Mouse (Mus musculus) ES-Bruce4 (cell line): ENCODE data around the gene Hps4. TPM values are rescaled to one million over a fixed set of nuclear protein-coding genes. Genes with fewer than 3 reads are reported as not detected.
"Not testable (repeated sequence)": the region's sequence is repeated elsewhere in the genome, so short reads cannot be mapped to it uniquely, and the experiment has no call there.

Source experiments
- H3K27ac ChIP-seq: 2 replicates; pipeline ENCODE4 v1.5.1; 2012; ENCODE audit warnings: low read length, inconsistent platforms; ENCODE audit not compliant: insufficient read depth
- H3K27me3 ChIP-seq: 2 replicates; pipeline ENCODE4 v1.6.1; 2012; ENCODE audit warnings: mild to moderate bottlenecking, low read length, inconsistent platforms; ENCODE audit not compliant: control insufficient read depth, poor library complexity, insufficient read depth, severe bottlenecking
- H3K36me3 ChIP-seq: 2 replicates; pipeline ENCODE4 v1.6.1; 2012; ENCODE audit warnings: inconsistent platforms, mild to moderate bottlenecking, low read length, moderate library complexity; ENCODE audit not compliant: control insufficient read depth, poor library complexity, insufficient read depth, severe bottlenecking
- H3K4me1 ChIP-seq: one replicate; pipeline ENCODE4 v1.8.1; 2011; ENCODE audit warnings: low read length; ENCODE audit not compliant: control insufficient read depth, insufficient read depth
- H3K4me3 ChIP-seq: 2 replicates; pipeline ENCODE4 v1.5.1; 2011; ENCODE audit warnings: low read depth, mild to moderate bottlenecking, low read length
- H3K9ac ChIP-seq: 2 replicates; pipeline ENCODE4 v1.6.1; 2012; ENCODE audit warnings: low read depth, mild to moderate bottlenecking, inconsistent platforms; ENCODE audit not compliant: poor library complexity, severe bottlenecking
- H3K9me3 ChIP-seq: replicated peaks from 2 replicates; pipeline ENCODE4 v1.6.1; 2012; ENCODE audit warnings: mild to moderate bottlenecking, low read length, inconsistent platforms; ENCODE audit not compliant: control insufficient read depth, poor library complexity, insufficient read depth, severe bottlenecking
- CTCF ChIP-seq: IDR thresholded peaks from one replicate; pipeline ENCODE4 v1.8.1; 2011; ENCODE audit warnings: low read depth, low read length
- EP300 ChIP-seq: IDR thresholded peaks from 2 replicates; pipeline ENCODE4 v1.6.1; 2011; ENCODE audit warnings: low read depth, low read length; ENCODE audit not compliant: insufficient read depth
- POLR2A ChIP-seq: IDR thresholded peaks from one replicate; pipeline ENCODE4 v1.8.1; 2011; ENCODE audit warnings: low read length; ENCODE audit not compliant: insufficient read depth
- polyA plus RNA-seq: library from polyadenylated mRNA; stranded (reverse); fragments of >200 nt; gene quantifications from 2 replicates; pipeline ENCODE4 v1.2.4, GENCODE M21; 2011; ENCODE audit warnings: low read depth; ENCODE audit not compliant: missing spikeins, insufficient read depth, insufficient read length

Hps4 gene
- polyA plus RNA-seq, 1 experiment: 17.3 TPM

DNA sequence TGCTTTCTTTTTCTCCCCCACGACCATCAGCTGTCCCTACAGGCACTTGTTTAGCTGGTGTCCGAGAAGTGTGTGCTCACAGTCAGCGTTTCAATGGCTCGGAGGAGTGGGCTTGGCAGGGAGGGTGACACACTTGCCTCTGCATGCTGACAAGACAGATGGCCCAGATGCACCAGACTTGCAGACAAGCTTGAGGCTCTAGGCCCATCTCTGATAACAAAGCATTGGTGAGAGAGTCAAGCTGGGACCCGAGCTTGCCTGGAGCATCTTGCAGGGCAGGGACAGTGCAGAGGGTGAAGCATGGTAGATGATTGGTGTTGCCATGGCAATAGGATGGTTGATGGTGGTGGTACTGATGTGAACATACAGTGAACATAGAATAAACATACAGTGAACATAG is 66.4 kb downstream of the Hps4 start:
- no peaks in the 10 kb centered on the region for H3K9me3 ChIP-seq
- no peak overlapping the region for H3K9ac ChIP-seq
- no peak overlapping the region for H3K4me3 ChIP-seq
- TF ChIP-seq CTCF (no peak), EP300 (no peak), POLR2A (no peak)
- no peaks in the 10 kb centered on the region for H3K27me3 ChIP-seq
- no peak overlapping the region for H3K27ac ChIP-seq
- peaks cover 1% of the 10 kb centered on the region for H3K4me1 ChIP-seq
- H3K36me3 ChIP-seq: no peaks in the 10 kb centered on the region

DNA sequence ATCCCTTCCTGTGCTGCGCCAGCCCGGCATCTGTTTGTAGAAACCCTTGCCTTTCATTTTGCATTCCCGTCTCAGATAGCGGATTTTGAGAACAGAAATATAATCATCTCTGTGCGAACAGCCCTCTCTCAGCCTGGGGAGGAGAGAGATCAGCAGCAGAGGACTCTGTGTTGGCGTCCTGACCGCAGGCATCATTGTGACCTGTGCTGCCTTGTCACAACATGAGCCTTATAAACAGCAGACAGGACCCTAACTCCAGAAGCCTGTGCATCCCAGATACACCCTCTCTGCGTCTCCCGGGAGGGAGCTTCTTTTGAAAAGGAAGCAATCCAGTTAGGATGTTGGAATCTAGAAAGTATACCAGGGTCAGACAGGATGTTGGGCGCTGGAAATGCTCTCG is 68.2 kb downstream of the Hps4 start:
- Histone ChIP-seq H3K4me3 (no peak overlapping the region), H3K27ac (no peak overlapping the region)

DNA sequence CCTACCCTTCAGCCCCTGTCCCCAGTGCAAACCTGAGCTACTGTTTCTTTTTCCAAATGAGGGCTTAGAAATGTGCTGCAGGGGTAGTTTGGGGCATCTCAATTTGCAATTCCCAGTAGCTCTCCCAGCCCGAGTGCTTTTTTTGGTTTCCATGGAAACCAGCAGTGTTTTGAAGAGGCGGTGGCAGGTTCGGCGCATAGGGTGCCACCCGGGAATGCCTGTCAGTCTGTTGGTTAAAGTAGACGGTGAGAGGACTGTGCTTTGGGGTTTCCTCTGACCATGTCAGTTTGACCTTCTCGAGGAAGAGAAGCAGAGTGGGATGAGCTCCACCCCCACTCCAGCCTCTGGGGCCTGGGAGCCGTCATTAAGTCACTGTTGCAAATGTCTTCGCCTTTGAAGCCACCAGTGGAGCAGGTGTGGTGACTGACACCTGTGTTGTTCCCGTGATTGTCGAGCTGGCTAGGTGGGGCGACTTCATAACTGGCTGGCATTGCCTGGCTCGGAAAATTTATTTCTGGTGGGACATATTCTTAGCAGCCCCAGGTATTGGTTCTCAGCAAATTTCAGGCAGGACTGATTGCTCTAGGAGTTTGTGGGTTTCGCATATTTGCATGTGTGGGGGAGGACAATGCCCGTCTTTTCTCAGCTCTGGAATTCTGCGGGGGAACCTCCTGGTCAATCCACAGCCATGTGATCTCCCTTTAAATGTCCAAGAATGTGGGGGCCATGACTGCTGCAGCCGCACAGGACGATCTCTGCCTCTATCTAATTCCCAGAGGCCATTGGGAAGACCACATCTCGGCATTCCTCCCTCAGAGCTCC is 68.8 kb downstream of the Hps4 start:
- no peak overlapping the region for H3K9ac ChIP-seq
- TF ChIP-seq POLR2A (no peak), CTCF (no peak), EP300 (no peak)
- no peaks in the 10 kb centered on the region for H3K36me3 ChIP-seq
- H3K4me3 ChIP-seq: no peak overlapping the region
- no peak overlapping the region for H3K27ac ChIP-seq
- H3K27me3 ChIP-seq: no peaks in the 10 kb centered on the region
- H3K9me3 ChIP-seq: no peaks in the 10 kb centered on the region
- H3K4me1 ChIP-seq: peaks cover 1% of the 10 kb centered on the region

More for the DNA sequence above, 68.2 kb downstream of the Hps4 start:
- H3K36me3 ChIP-seq: no peaks in the 10 kb centered on the region
- peaks cover 1% of the 10 kb centered on the region for H3K4me1 ChIP-seq
- TF ChIP-seq EP300 (no peak), POLR2A (no peak), CTCF (no peak)
- no peak overlapping the region for H3K9ac ChIP-seq
- no peaks in the 10 kb centered on the region for H3K9me3 ChIP-seq
- no peaks in the 10 kb centered on the region for H3K27me3 ChIP-seq

DNA sequence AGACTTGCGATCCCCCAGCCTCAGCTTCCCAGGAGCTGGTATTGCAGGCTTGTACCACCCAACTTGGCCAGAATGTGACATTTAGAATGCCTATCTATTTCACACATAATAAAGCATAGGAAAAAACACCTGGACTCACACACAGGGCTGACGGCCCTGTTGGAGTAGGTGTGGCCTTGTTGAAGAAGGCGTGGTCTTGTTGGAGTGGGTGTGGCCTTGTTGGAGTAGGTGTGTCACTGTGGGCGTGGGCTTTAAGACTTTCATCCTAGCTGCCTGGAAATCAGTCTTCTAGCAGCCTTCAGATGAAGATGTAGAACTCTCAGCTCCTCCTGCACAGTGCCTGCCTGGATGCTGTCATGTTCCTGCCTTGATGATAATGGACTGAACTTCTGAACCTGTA is 69.9 kb downstream of the Hps4 start:
- not testable (repeated sequence) for H3K4me1 ChIP-seq, H3K27me3 ChIP-seq, H3K27ac ChIP-seq, H3K9me3 ChIP-seq, H3K36me3 ChIP-seq, H3K4me3 ChIP-seq, H3K9ac ChIP-seq

DNA sequence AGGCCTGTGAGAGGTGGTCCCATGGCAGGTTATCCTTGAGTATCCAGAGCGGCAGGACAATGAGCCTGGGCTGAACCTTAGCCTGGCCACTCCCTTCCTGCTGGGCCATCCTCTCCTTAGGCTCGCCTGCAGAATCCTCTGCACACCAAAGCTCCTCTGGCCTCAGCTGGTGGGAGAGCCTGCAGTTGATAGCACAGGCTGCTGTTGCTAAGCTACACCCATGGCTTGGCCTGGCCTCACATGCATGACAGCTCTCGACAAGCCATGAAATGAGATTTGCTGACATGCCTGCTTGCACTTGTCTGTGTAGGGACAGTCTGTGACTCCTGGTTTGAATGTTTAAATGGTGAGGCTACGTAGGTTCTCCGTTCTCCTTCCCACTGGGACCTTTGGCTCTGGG is 73.8 kb downstream of the Hps4 start:
- H3K27ac ChIP-seq: no peak overlapping the region
- no peak overlapping the region for H3K4me3 ChIP-seq
- H3K4me1 ChIP-seq: peaks cover 1% of the 10 kb centered on the region
- H3K9ac ChIP-seq: no peak overlapping the region
- H3K27me3 ChIP-seq: no peaks in the 10 kb centered on the region
- TF ChIP-seq EP300 (no peak), POLR2A (no peak), CTCF (no peak)
- H3K36me3 ChIP-seq: no peaks in the 10 kb centered on the region
- no peaks in the 10 kb centered on the region for H3K9me3 ChIP-seq

DNA sequence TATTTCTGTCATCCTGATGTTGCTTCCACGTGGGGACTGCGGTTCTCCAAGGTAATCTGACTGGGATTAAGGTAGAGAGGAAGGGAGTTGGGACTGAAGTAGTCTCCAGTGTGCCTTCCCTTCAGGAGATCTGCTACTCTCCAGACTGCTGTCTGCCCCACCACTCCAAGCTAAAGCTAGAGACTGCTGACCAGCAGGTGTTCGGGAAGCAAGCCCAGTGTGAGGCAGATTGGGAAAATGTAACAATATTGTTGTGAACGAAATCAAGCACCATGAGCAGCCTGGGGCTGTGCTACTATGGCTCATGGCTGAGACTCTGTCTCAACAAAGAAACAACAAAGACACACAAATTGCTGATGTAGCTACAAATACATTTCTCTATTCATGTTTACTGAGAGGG is 75.1 kb downstream of the Hps4 start:
- Histone ChIP-seq H3K27ac (no peak overlapping the region), H3K36me3 (no peaks in the 10 kb centered on the region), H3K4me3 (no peak overlapping the region), H3K4me1 (no peaks in the 10 kb centered on the region), H3K9me3 (no peaks in the 10 kb centered on the region), H3K27me3 (no peaks in the 10 kb centered on the region), H3K9ac (no peak overlapping the region)
- TF ChIP-seq CTCF: no peak
- TF ChIP-seq EP300: no peak
- TF ChIP-seq POLR2A: no peak
